Mouse (Mus musculus): Measurements from ENCODE around the gene Hps1.

The Hps1 gene

GRCm38 (mm10) chr19:42713770-42714169, 66.0 kb downstream of the Hps1 start:
- DNase-seq, result no peak
